Mouse (Mus musculus): ENCODE results near the gene Rmnd1. TPM values are rescaled to one million over a fixed set of nuclear protein-coding genes. Genes with fewer than 3 reads are reported as not detected.
"Not testable (repeated sequence)": the region's sequence is repeated elsewhere in the genome, so short reads cannot be mapped to it uniquely, and the experiment has no call there.

Gene Rmnd1
- 10 to 100 TPM; 27.6 to 28.1 TPM for total RNA-seq (2021)
- long read RNA-seq, experiment 1, transcript Rmnd1-201 (13 exons, 3,139 nt) = major isoform, 13 of 38 reads
- long read RNA-seq, experiment 1, partial matches to known transcripts = 0 of 38 reads
- long read RNA-seq, experiment 1, other reads (novel, unspliced or antisense) = 25 of 38 reads
- long read RNA-seq, experiment 2, transcript Rmnd1-201 (13 exons, 3,139 nt) = major isoform, 20 of 44 reads
- long read RNA-seq, experiment 2, partial matches to known transcripts = 0 of 44 reads
- long read RNA-seq, experiment 2, other reads (novel, unspliced or antisense) = 24 of 44 reads

- intact Hi-C loops (cut with DNase I; ENCODE audit: low total_unique reads) = no loop called here
- DNase-seq = peak; percentile 96
Observed at GRCm38 (mm10) chr10:4432123-4432931, at the start of gene Rmnd1, which contains the start of gene Armt1. Rmnd1 (minus strand) TSS chr10:4432388. Armt1 (plus strand) TSS chr10:4432467.

- intact Hi-C loops (cut with DNase I; ENCODE audit: low total_unique reads) = no loop called here
- DNase-seq = peak; percentile 19
Observed at GRCm38 (mm10) chr10:4481695-4482094, 49.5 kb upstream of the Rmnd1 start.

- intact Hi-C loops (cut with DNase I; ENCODE audit: low total_unique reads) = no loop called here
- DNase-seq = no peak
Observed at GRCm38 (mm10) chr10:4480929-4481328, 48.7 kb upstream of the Rmnd1 start.

- DNase-seq = no peak
- intact Hi-C loops (cut with DNase I; ENCODE audit: low total_unique reads) = no loop called here
Observed at GRCm38 (mm10) chr10:4476604-4477003, 44.4 kb upstream of the Rmnd1 start.

GRCm38 (mm10) chr10:4475431-4475830 is 43.2 kb upstream of the Rmnd1 start:
- intact Hi-C loops (cut with DNase I; ENCODE audit: low total_unique reads) = no loop called here
- no peak for DNase-seq

GRCm38 (mm10) chr10:4473591-4473993 is 41.4 kb upstream of the Rmnd1 start:
- no peak for DNase-seq
- intact Hi-C loops (cut with DNase I; ENCODE audit: low total_unique reads) = no loop called here

- intact Hi-C loops (cut with DNase I; ENCODE audit: low total_unique reads) = no loop called here
- DNase-seq = no peak
Observed at GRCm38 (mm10) chr10:4469406-4469805, 37.2 kb upstream of the Rmnd1 start.

- no peak for DNase-seq
- intact Hi-C loops (cut with DNase I; ENCODE audit: low total_unique reads) = no loop called here
Observed at GRCm38 (mm10) chr10:4465799-4466198, 33.6 kb upstream of the Rmnd1 start.

- DNase-seq = no peak
- intact Hi-C loops (cut with DNase I; ENCODE audit: low total_unique reads) = no loop called here
Observed at GRCm38 (mm10) chr10:4460201-4460600, 28.0 kb upstream of the Rmnd1 start.

GRCm38 (mm10) chr10:4456409-4456808 is 24.2 kb upstream of the Rmnd1 start:
- intact Hi-C loops (cut with DNase I; ENCODE audit: low total_unique reads) = no loop called here
- DNase-seq = no peak

- intact Hi-C loops (cut with DNase I; ENCODE audit: low total_unique reads) = no loop called here
Observed at GRCm38 (mm10) chr10:4435416-4435815, 3.2 kb upstream of the Rmnd1 start.

GRCm38 (mm10) chr10:4433871-4434270 is 1.7 kb upstream of the Rmnd1 start:
- intact Hi-C loops (cut with DNase I; ENCODE audit: low total_unique reads); DNase-seq: not testable (repeated sequence)

More at GRCm38 (mm10) chr10:4435416-4435815, 3.2 kb upstream of the Rmnd1 start:
- DNase-seq = no peak

GRCm38 (mm10) chr10:4432996-4433755 is 988 bp upstream of the Rmnd1 start:
- DNase-seq = no peak
- intact Hi-C loops (cut with DNase I; ENCODE audit: low total_unique reads) = no loop called here

GRCm38 (mm10) chr10:4431746-4432122 is 454 bp downstream of the Rmnd1 start:
- no peak for DNase-seq
- intact Hi-C loops (cut with DNase I; ENCODE audit: low total_unique reads) = no loop called here

- intact Hi-C loops (cut with DNase I; ENCODE audit: low total_unique reads) = no loop called here
- DNase-seq = peak; percentile 18
Observed at GRCm38 (mm10) chr10:4430826-4431225, 1.4 kb downstream of the Rmnd1 start.

GRCm38 (mm10) chr10:4430399-4430798 is 1.8 kb downstream of the Rmnd1 start:
- no peak for DNase-seq
- intact Hi-C loops (cut with DNase I; ENCODE audit: low total_unique reads) = no loop called here

GRCm38 (mm10) chr10:4425245-4425644 is 6.9 kb downstream of the Rmnd1 start:
- DNase-seq = peak; percentile 17
- intact Hi-C loops (cut with DNase I; ENCODE audit: low total_unique reads) = no loop called here

GRCm38 (mm10) chr10:4407191-4407590 is 25.0 kb downstream of the Rmnd1 start:
- no peak for DNase-seq
- intact Hi-C loops (cut with DNase I; ENCODE audit: low total_unique reads) = no loop called here

- DNase-seq = no peak
- intact Hi-C loops (cut with DNase I; ENCODE audit: low total_unique reads) = no loop called here
Observed at GRCm38 (mm10) chr10:4405511-4405910, 26.7 kb downstream of the Rmnd1 start.

- intact Hi-C loops (cut with DNase I; ENCODE audit: low total_unique reads) = no loop called here
- DNase-seq = no peak
Observed at GRCm38 (mm10) chr10:4404895-4405491, 27.2 kb downstream of the Rmnd1 start.
